Mouse (Mus musculus) left cerebral cortex, adult 18-20 months (tissue): ENCODE results near the gene Sorl1. TPM values are rescaled to one million over a fixed set of nuclear protein-coding genes. Genes with fewer than 3 reads are reported as not detected.

Experiments
- DNase-seq, 2 experiments: peaks; one replicate each; pipeline ENCODE4 v3.0.0; 2021 to 2022; ENCODE audit warnings: low spot score in 2 of 2, mixed read lengths in 1 of 2
- total RNA-seq, 2 experiments: library from RNA; stranded (reverse); gene quantifications; 2 replicates each; pipeline ENCODE4 v1.2.3; 2021

Gene Sorl1
- total RNA-seq, 2 experiments from 2014 or later, result 180 to 243 TPM

DNA sequence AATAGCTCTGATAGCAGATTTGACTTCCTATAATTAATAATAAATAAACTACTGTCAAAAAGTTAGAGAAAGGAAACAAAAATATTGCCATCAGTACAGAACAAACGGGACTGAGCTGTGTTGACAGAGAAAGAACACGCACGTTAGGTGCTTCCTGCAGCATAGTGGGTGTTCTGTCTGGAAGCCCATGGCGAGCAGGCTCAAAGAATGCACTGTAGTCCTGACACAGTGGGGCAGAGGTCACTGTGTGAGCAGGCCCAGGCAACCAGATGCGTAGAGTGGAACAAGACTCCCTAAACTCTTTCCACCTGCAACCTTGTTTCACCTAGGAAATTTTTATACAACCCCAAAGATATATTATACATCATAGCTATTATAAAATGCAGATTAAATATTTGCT, 194.1 kb downstream of the Sorl1 start:
- DNase-seq, result no peak

DNA sequence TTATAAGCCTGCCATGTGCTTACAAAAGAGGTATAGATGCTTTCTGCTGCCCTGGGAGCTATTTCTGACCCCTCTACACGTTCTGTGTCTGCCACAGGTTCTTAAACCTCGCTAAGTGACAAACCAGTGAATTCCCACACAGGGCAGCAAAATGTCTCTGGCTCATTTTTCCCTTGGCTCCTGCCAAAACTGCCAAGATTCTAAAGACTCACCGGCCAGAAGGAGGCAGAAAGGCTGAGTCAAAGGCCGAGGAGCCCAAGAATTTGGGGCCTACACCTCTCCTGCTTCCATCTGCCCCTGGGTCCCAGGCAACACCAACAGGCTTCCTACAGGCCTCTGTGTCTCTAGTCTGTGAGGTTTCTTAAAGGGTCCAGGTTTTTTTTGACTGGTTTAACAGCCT, 198.4 kb downstream of the Sorl1 start:
- no peak for DNase-seq

DNA sequence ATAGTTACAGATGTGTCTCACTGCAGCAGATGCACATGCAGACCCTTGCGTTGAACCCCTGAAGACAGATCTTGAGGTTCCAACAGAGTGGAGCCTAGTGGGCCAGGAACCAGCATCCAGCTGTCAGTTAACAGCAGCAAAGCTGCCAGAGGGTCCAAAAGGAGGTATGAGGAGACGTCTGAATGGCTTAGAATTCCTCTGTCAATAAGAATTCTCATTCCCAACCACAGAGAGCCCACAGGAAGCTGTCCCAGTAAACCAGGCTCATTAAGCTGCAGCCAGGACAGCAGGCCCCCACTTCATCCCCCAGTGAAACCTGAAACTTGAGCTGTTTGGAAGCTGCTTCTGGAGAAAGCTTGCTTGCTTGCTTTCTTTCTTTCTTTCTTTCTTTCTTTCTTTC, 200.0 kb downstream of the Sorl1 start:
- no peak for DNase-seq

DNA sequence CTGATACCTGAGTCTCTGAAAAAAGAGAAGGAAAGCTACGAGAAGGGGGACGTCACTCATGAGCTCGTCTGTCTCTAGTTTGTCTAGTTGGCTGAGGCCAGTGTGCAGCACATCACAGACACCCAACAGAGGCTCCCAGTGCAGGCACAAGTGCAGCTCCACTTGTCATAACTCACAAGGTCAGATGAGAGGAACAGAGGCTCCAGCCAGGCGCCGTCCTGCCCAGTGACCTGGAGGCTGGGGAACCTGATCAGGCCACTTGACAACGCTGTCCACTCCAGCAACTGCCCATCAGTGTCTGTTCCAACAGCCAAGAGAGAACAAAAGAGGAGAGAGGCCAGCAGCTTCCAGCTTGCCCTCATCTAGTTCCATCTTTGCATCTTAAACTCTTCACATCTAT, 201.7 kb downstream of the Sorl1 start:
- DNase-seq, result no peak

DNA sequence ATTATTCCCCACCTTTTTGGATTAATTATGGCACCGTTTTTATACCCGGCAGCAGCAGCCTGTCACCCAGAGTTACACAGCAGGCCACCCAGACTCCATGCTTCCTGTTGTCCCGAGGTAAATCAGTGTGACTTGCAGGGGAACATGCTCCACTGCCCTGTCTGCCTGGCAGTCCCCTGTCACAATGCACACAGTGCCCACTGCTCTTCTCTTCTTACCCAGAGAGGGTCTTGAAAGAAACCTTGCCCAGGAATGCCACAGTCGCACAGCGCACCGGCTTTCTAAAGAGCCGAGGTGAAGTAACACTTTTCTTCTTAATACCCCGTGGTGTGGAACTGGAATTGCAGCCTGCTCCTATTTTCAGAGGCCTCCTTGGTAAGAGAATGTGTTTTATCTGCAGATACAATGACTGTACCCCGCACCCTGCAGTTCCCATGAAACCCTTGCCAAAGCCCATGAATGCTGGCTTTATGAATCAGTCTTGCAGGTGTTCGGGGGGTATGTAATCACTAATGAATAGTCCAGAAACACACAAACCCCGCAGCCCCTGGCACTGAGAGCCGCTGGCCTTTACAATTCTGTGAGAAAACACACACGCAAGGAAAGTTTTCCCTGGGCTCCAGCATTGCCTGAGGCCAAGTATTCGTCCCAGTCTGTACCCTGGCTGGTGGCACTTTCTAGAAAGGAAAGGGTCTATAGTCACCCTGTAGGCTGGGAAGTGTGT, 205.3 kb downstream of the Sorl1 start:
- DNase-seq, result no peak

DNA sequence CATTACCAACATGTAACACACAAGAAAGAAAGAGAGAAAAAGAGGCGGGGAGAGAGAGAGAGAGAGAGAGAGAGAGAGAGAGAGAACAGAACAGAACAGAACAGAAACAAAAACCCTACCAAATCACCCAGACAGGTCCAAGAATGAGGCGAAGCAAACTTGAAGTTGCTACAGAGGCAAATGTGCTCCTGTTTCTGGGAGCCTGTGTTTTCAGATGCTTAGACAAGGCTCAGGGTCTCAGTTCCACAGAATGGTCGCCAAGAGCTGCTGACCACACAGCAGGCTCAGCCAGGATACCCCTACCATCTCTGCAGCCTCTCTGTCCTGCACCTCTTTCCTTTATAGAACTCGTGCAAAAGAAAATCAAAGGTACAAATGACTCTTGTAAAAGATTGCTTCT, 205.9 kb downstream of the Sorl1 start:
- DNase-seq, result no peak

DNA sequence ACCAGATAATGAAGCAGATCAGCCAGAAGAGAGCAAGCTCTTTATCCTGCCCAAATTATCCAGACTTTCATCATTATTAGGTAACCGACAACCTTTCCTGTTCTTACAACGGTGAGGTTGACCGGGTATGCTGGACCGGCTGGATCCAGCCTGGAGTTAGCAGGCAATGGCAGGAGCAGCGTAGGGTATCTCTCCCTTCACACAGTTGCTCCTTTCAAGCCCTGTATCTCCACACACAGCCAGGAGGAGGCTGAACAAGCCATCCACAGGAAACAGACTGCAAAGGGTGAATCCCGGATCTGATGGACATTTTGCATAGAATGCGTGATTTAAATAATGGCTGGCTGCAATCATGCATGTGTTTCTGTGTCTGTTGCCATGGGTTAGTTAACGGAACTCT, 208.5 kb downstream of the Sorl1 start:
- DNase-seq, result no peak

Other genes with a start within 250 kb of the Sorl1 start
- gene Sc5d, start 140.0 kb upstream of the Sorl1 start, total RNA-seq, result 10 to 100 TPM; 55.2 to 58.5 TPM